Mouse (Mus musculus) brain, embryonic 14.5 days (tissue): ENCODE measurements at regions not wholly inside any gene's neighbourhood (a gene's known extent, or its start where the extent isn't known, plus 50 kb on each side); places are given as distances from the start of the nearest gene placed in this dataset.

Experiments
- CTCF ChIP-seq: fragments of 200-500 bp; IDR thresholded peaks from 2 replicates; pipeline ENCODE4 v1.5.1; 2012; ENCODE audit warnings: inconsistent platforms, mild to moderate bottlenecking, moderate library complexity, borderline replicate concordance; ENCODE audit not compliant: insufficient read depth, insufficient read length; ENCODE audit errors: extremely low read depth
- POLR2A ChIP-seq: fragments of 200-500 bp; IDR thresholded peaks from 2 replicates; pipeline ENCODE4 v1.6.1; 2012; ENCODE audit warnings: mild to moderate bottlenecking, inconsistent platforms, borderline replicate concordance; ENCODE audit not compliant: poor library complexity, insufficient read depth, insufficient read length, severe bottlenecking; ENCODE audit errors: extremely low read depth

GRCm38 (mm10) chr4:32126828-32127227 is 111.8 kb upstream of the Bach2 start:
- TF ChIP-seq CTCF (no peak), POLR2A (no peak)
